Mouse (Mus musculus) limb, embryonic 14.5 days (tissue): Measurements from ENCODE around the gene Cds1. TPM values are rescaled to one million over a fixed set of nuclear protein-coding genes. Genes with fewer than 3 reads are reported as not detected.

Experiments
- ATAC-seq: fragments of 200-750 bp; cut with Nextera tagmentation; 2 replicates; pipeline ENCODE4 v1.8.0; 2017; ENCODE audit warnings: low read depth, moderate number of reproducible peaks, moderate TSS enrichment; ENCODE audit not compliant: low FRiP score
- DNase-seq: peaks from one replicate; pipeline ENCODE4 v3.0.0-alpha.2; 2015; ENCODE audit warnings: low spot score
- H3K27ac ChIP-seq: fragments of 300-500 bp; sonication (generic); replicated peaks from 2 replicates; pipeline ENCODE4 v1.5.1; 2014; ENCODE audit warnings: low read depth, mild to moderate bottlenecking, low read length, moderate library complexity, mixed read lengths
- H3K27me3 ChIP-seq: fragments of 300-500 bp; sonication (generic); 2 replicates; pipeline ENCODE4 v1.6.1; 2014; ENCODE audit warnings: low read length, mixed read lengths; ENCODE audit not compliant: control insufficient read depth, insufficient read depth
- H3K36me3 ChIP-seq: fragments of 300-500 bp; sonication (generic); 2 replicates; pipeline ENCODE4 v1.6.1; 2014; ENCODE audit warnings: mild to moderate bottlenecking, low read length, moderate library complexity, mixed read lengths; ENCODE audit not compliant: control insufficient read depth, insufficient read depth
- H3K4me1 ChIP-seq: fragments of 300-500 bp; sonication (generic); 2 replicates; pipeline ENCODE4 v1.6.1; 2014; ENCODE audit warnings: antibody characterized with exemption, low read length, mixed read lengths; ENCODE audit not compliant: control insufficient read depth, insufficient read depth
- H3K4me2 ChIP-seq: fragments of 300-500 bp; sonication (generic); replicated peaks from 2 replicates; pipeline ENCODE4 v1.6.1; 2014; ENCODE audit warnings: low read depth, mild to moderate bottlenecking, low read length, moderate library complexity; ENCODE audit not compliant: severe bottlenecking
- H3K4me3 ChIP-seq: fragments of 300-500 bp; sonication (generic); replicated peaks from 2 replicates; pipeline ENCODE4 v1.5.1; 2014; ENCODE audit warnings: low read length
- H3K9ac ChIP-seq: fragments of 300-500 bp; sonication (generic); 2 replicates; pipeline ENCODE4 v1.6.1; 2014; ENCODE audit warnings: mild to moderate bottlenecking, low read depth, low read length, moderate library complexity; ENCODE audit not compliant: severe bottlenecking
- H3K9me3 ChIP-seq: fragments of 300-500 bp; sonication (generic); 2 replicates; pipeline ENCODE4 v1.6.1; 2016; ENCODE audit warnings: low read length; ENCODE audit not compliant: control insufficient read depth
- POLR2A ChIP-seq: fragments of 200-500 bp; IDR thresholded peaks from 2 replicates; pipeline ENCODE4 v1.8.0; 2012; ENCODE audit warnings: inconsistent platforms, mild to moderate bottlenecking, moderate library complexity, borderline replicate concordance; ENCODE audit not compliant: insufficient read depth, insufficient read length; ENCODE audit errors: extremely low read depth
- WGBS: fragments of 180-500 bp; shearing (Covaris S2); extraction: QIAGEN DNeasy Blood & Tissue Kit; methylation state at CpG from one replicate; pipeline ENCODE4 v1.1.7; 2014; 5-methylcytosine and 5-hydroxymethylcytosine counted together
- polyA plus RNA-seq, 2 experiments: library from polyadenylated mRNA; depleted of rRNA in 1 of 2; stranded (reverse) in 1 of 2; unstranded in 1 of 2; fragments of >200 nt; fragmentation: Nextera tagmentation in 1 of 2; extraction: Ambion mirVana in 1 of 2; gene quantifications; 2 replicates each; pipeline versions ENCODE4 v1.2.1 to v1.2.3; 2012 to 2014

Gene Cds1
- polyA plus RNA-seq, 2 experiments, result 5.9 to 9.2 TPM

DNA sequence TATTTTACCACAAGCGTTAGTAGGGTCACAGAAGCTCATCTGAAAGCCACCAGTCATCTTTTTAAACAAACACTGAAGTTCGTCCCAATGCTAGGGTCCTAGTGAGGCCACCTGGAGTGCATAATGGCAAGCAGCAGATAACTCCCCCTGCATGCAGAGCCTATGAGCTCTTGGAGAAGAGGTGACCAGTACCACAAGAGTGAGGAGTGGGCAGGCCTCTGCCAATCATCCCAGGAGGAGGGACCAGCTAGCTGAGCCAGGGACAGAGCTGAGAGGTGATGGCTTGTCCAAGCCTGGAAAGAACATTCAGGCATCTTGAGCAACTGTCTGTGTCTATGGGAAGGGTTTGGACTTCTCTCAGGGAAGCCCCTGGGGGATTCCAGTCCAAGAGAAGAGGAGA is 37.0 kb downstream of the Cds1 start:
- no peaks in the 10 kb centered on the region for H3K36me3 ChIP-seq
- no peaks in the 10 kb centered on the region for H3K4me1 ChIP-seq
- no peak overlapping the region for H3K4me3 ChIP-seq
- H3K9me3 ChIP-seq, result 0 out of 2 replicates have a peak, but pooled peaks cover 3% of the 10 kb centered on the region
- ATAC-seq (no peak), DNase-seq (no peak)
- no peak overlapping the region for H3K27ac ChIP-seq
- TF ChIP-seq POLR2A, result no peak
- WGBS, result 75% methylated on average over 2 of the region's 2 CpGs
- no peak overlapping the region for H3K4me2 ChIP-seq
- no peaks in the 10 kb centered on the region for H3K27me3 ChIP-seq
- no peak overlapping the region for H3K9ac ChIP-seq

DNA sequence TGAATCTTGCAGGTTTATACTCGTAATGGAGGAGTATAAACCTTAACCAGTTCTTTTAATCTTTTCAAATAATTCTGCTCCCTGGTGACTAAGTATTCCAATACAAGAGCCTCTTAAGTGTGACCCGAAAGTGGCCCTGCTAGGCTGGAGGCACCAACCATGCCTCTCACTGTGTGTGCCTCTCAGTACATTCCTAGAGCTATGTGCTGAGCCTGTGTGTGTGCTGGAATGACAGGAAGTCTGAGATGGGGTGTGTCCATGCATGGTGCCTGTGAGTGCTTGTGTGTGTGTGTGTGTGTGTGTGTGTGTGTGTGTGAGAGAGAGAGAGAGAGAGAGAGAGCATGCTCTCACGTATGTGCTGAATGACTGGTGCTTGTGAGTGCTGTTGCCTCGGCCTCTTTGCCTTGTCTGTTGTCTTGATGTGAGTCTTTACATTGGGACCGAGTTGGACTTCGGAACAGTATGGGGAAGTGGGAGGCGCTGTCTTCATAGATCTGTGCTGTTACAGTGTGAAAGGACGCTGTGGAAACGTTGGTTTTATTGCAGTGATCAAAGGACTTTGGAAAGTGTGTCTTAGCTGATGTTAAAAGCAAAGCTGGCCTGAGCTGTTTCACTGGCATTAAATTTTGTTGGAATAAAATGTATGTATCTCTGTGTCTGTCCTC is 37.6 kb downstream of the Cds1 start:
- 0 out of 2 replicates have a peak, but pooled peaks cover 3% of the 10 kb centered on the region for H3K9me3 ChIP-seq

GRCm38 (mm10) chr5:101811296-101812169 is 46.6 kb downstream of the Cds1 start:
- no peaks in the 10 kb centered on the region for H3K9me3 ChIP-seq
- H3K27ac ChIP-seq, result no peak overlapping the region
- H3K9ac ChIP-seq, result no peak overlapping the region
- WGBS, result 92% methylated on average over 6 of the region's 6 CpGs
- ATAC-seq, result no peak
- no peaks in the 10 kb centered on the region for H3K36me3 ChIP-seq
- DNase-seq, result no peak
- no peak for TF ChIP-seq POLR2A
- H3K27me3 ChIP-seq, result no peaks in the 10 kb centered on the region
- no peaks in the 10 kb centered on the region for H3K4me1 ChIP-seq
- H3K4me2 ChIP-seq, result no peak overlapping the region
- no peak overlapping the region for H3K4me3 ChIP-seq

More for the DNA sequence above, 37.6 kb downstream of the Cds1 start:
- DNase-seq (no peak), ATAC-seq (no peak)
- H3K4me1 ChIP-seq, result no peaks in the 10 kb centered on the region
- no peaks in the 10 kb centered on the region for H3K27me3 ChIP-seq
- no peak overlapping the region for H3K4me2 ChIP-seq
- no peak overlapping the region for H3K4me3 ChIP-seq
- no peak for TF ChIP-seq POLR2A
- no peak overlapping the region for H3K27ac ChIP-seq
- no peaks in the 10 kb centered on the region for H3K36me3 ChIP-seq
- H3K9ac ChIP-seq, result no peak overlapping the region
- 58% methylated on average over 9 of the region's 9 CpGs for WGBS

DNA sequence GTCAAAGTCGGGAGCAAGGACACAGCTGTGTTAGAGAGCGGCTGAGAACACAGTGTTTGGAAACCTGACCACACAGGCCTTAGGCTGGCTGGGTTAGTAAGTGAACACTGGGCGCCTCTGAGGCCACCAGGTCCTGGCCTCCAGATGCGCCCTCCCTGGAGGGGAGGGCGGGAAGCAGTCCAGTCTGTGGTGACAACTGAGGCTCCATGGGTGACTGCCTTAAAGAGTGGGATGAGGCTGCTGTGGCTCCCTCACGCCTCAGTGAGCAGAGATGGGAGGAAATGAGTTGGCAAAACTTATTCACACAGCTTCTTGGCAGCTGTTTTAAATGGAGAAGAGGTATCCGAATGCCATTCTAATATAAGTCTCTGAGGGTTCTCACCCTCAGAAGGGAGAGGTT is 51.9 kb downstream of the Cds1 start:
- H3K9me3 ChIP-seq, result no peaks in the 10 kb centered on the region
- WGBS, result 63% methylated on average over 7 of the region's 7 CpGs
- DNase-seq (no peak), ATAC-seq (no peak)
- TF ChIP-seq POLR2A, result no peak
- H3K27me3 ChIP-seq, result 0 out of 2 replicates have a peak, but pooled peaks cover 3% of the 10 kb centered on the region
- H3K36me3 ChIP-seq, result no peaks in the 10 kb centered on the region
- no peak overlapping the region for H3K27ac ChIP-seq
- H3K4me3 ChIP-seq, result no peak overlapping the region
- H3K4me1 ChIP-seq, result no peaks in the 10 kb centered on the region
- no peak overlapping the region for H3K4me2 ChIP-seq
- no peak overlapping the region for H3K9ac ChIP-seq

GRCm38 (mm10) chr5:101819216-101819615 is 54.3 kb downstream of the Cds1 start:
- Histone ChIP-seq H3K9me3 (no peaks in the 10 kb centered on the region), H3K4me3 (no peak overlapping the region), H3K4me2 (no peak overlapping the region), H3K27ac (no peak overlapping the region), H3K9ac (no peak overlapping the region), H3K4me1 (0 out of 2 replicates have a peak, but pooled peaks cover 4% of the 10 kb centered on the region), H3K27me3 (peaks cover 6% of the 10 kb centered on the region; the same call in 1 of the 2 replicates), H3K36me3 (no peaks in the 10 kb centered on the region)
- no peak for DNase-seq
- 45% methylated on average over 10 of the region's 10 CpGs for WGBS
- ATAC-seq, result no peak
- TF ChIP-seq POLR2A, result no peak
